Mouse (Mus musculus): ENCODE results near the gene 2010111I01Rik.

The 2010111I01Rik gene

DNA sequence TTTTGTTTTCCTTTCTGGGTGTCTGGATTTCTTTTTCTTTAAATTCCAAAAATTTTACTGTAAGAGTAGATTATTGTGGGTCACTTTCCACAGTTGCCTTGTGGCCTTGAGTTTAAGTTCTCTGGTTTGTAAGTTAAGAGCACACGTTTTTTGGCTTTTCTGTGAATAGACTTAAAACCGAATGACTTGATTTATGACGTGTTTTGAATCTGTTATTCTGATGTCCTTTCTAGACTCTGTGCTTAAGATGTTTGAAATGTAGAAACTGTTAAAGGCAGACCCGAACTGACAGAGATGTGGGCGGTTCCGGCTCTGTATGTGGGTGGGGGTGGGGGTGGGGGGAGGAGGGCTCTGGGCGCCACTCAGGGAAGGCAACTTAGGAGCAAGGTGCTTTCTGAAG, 282.3 kb downstream of the 2010111I01Rik start:
- no peak for DNase-seq

DNA sequence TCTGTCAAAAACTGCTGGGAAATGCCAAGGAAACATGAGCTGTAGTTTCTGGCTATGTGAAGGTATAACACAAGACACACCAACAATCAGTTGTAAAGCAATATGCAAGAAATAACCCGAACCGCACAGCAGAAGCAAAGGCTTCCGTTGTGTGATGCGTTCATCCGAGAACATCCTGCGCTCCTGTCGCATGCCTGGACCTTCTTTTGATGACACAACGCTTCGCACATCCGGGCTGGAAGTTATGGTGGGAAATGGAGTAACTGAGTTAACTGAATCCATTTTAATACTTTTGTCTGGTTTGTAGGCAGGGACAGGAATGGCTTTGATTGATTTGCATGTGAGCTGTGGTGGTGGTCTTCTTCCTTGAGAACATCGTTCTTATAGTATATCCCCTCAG, 282.9 kb downstream of the 2010111I01Rik start:
- DNase-seq = no peak

DNA sequence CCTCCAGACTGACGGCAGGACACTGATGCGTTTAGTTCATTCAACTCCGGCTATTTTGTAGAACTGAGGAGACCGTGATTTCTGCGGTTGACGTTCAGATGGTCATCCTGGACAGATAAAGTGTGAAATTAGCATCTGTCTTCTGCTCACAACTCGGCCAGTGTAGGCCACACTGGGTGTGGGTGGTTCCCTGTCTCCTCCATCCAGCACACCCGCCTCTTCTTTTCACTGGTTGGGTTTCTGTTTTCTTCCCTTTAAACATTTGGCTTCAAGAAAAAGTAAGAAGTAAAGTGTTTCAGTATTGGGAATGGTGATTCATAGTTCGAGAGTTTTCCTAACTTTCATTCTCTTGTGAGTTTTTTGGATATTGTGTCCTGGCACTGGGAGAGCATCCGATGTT, 283.6 kb downstream of the 2010111I01Rik start:
- no peak for DNase-seq

DNA sequence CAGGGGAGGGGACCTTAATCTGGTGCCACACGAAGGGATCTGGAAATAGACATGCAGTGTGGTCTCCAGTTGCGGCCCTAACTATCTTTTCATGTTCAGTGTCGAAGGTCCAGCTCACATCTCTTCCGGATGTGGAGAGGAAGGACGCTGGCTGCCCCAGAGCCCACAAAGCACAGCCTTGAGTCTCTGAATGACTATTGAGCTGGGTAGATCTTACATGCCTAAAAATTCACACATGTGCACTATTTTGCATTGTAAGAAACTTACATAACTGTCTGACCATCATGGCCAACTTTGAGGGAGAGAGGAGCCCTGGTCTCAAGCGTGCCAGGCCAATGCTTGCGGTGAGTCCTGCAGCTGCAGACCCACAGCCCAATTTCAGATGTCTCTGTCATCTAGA, 284.5 kb downstream of the 2010111I01Rik start:
- no peak for DNase-seq

DNA sequence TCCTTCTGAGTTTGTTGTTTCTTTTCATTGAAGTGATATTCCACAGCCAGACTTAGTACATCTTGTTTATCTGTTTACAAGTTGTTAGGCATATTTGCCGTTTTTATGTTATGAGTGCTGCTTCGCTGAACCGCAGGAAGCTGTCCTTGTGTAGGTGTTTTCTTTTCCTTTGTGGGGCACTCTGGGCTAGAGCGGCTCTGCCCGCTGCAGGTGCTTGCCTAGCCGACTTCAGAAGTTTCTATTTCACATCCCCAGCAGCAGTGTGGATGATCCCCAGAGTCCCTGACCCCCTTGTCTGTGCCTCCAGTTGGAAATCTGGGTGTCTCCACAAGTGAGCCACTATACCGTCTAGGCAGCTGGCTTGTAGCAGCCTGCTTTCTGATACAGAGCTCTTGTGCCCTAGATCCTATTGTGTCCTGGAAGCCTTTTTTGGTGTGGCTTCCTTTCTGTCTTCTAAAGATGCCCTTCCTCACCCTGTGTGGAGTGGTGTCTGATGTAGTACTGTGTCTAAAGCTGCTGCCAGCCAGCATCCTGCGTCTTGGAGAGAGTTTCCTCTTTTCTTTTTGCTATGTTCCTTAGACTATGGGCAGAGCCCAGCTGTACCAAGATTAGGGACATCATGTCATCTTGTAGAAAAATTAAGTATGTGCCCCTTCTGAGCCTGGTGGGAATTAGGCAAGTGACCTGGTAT, 285.2 kb downstream of the 2010111I01Rik start:
- no peak for DNase-seq

DNA sequence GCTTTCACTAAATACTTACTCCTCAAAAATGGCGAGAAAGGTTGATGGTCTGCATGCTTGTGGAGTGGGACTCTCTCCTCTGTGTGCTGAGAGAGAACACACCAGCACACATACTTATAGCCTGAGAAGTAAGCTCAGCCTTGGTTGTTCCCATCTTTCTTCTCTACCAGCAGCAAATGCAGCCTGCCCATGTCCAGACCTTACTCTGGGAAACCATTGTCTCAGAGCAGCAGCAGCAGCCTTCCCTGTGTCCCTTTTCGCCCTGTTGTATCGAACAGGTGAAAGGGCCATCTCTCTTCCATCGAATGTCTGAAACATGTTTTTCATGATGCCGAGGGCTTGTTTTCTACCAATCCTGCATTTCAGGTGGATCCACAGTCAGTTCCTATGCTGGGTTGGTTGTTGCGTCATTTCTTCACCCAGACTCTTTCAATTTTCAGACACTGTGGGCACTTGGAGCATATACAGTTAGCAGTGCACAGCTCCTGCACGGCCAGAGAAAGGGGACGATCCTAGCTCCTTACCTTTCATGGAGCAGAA, 285.8 kb downstream of the 2010111I01Rik start:
- no peak for DNase-seq

DNA sequence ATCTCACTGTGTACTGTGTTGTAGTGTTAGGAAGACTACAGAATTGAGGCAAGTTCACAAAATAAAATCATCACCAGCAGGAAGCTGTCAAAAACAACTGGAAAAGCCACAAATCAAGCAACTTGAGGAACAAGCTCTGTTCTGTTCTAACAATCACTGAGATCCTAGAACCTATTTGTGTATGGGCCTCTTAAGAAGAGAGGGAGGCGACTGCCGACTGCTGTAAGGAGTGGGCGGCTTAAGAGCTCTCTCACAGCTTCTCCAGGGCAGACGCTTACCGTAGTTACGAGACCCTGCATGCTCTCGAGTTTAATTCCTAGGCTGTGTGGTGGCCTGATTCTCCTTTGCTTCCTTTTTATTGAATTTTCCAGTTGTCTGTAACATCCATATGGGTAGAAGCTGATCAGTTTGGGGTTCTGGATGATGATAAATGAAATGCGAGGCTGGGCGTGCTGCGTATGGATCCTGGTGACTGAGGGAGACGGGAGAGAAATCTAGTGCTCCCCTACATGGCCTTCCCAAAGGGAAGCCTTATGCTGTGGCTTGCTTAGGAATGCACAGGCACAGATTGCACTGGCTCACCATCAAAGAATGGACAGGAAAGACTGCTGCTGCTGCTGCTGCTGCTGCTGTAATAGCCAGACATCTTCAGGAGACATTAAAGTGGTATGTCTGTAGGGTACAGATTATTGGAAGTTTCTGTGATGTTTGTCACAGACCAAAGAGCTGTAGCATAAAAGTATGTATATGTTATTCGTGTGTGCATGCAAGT, 286.6 kb downstream of the 2010111I01Rik start:
- DNase-seq = no peak

DNA sequence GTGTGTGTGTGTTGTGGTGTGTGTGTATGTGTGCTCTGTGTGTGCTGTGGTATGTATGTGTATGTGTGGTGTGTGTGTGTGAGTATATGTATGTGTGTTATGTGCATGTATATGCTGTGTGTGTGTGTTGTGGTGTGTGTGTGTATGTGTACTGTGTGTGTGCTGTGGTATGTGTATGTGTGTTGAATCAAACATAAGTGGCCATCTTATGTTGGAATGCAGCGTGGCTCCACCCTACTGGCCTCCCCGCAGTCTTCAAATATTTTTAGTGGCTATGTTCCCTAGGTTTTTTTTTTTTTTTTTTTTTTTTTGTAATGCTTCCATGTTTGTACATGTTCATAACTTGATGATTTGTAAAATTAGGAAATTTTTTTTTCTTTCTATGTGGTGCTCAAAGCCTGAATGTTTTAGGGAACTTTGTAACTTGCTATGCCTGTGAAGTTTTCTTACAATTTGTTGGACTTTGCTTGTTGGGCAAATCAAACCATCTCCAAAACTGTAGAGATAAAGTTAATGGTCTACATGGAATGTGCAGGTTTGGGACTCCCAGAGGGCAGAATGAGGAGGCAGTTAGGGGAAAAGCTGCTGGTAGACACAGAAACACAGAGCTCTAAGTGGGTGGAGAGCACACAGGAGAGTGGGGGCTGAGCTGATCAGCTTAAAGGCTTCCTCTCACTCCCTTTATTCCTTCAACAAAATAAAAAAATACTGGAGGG, 287.8 kb downstream of the 2010111I01Rik start:
- DNase-seq = no peak

DNA sequence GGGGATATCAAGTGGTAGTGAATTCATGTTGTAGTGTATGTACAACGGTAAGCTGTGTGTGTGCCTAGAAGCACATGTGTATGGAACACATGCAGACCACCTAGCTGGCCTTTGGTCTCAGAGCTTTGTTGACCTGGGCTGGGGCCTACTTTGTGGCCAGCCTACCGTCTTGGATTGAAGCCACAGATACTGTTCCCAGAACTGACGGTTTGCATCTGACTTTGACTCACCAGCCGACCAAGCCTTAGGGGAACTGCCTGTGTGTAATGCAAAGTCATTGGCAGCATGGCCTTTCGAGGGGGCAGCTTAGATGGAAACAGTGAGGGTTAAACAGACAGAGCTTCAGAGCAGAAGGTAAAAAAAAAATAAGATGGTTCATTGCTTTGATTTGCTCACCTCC, 288.5 kb downstream of the 2010111I01Rik start:
- DNase-seq = no peak

DNA sequence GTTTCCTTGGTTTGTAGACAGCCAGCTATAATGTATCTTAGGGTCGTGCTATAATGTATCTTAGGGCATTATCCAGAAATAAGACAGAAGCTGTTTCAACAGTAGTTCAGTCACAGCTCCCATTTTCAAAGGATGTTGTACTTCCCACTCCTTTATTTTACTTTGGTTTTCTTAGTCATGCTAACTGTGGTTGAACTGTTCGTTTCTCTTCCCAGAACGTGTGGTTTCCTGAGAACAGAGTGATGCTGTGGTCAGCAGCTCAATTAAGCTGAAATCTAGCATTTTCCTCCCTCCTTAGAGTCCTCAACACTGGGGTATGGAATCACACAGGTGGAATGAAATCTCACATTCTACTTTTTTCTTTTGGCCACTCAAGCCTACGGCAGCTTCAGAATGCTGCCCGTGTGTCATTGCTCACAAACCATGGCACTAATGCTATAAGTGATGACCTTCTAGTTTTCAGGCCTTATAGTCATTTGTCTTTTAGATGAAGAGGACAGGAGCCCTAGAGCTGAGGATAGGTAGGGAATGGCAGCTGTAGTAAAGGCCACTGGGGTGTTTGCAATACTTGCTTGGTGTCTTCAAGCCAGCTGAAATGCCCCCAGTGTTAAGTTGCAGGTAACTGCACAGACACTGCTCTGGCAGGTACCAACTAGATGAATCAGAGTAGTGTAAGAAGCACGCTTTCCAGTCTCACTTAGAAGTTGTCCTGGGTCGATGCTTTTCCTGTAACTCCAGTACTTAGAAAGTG, 289.4 kb downstream of the 2010111I01Rik start:
- no peak for DNase-seq

DNA sequence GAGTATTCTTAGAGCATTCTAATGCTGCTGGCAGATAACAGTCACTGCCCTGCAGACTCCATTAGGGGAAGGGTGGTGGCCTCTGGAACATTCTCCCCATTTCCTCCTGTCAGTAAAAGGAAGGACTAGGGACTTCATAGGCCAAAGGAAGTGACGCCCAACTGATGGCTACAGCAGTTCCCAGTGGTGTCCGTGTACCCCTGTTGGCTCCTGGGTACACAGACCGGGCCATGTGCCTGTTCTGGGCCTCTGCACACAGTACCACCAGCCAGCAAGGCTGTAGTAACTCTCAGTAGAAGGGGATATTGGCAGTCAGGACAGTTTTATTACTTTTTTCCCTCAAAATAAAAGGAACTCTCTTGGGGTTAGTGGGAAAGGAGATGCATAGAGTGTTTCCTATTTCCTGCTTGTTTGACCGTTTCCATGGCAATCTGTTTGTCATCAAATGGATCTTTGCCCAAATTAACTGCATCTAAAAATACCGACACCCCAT, 290.9 kb downstream of the 2010111I01Rik start:
- no peak for DNase-seq

DNA sequence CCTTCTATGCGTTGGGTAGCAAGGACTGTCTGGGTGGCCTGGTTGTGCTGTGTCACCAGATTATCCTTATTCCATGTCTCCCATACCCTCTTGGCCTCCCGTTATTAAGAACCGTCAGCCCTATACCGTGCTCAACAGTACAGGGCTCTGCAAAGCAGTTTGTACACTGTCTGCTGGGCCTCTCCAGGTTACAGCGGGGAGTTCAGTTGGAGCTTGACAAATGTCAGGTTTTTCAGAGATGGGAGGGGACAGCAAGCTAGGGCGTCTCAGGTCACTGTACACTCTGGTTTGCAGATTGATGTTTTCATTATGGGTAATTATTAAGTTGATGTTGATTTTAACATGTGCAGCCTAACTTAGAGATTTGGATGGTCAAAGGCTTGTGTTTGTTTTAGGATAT, 291.5 kb downstream of the 2010111I01Rik start:
- no peak for DNase-seq

DNA sequence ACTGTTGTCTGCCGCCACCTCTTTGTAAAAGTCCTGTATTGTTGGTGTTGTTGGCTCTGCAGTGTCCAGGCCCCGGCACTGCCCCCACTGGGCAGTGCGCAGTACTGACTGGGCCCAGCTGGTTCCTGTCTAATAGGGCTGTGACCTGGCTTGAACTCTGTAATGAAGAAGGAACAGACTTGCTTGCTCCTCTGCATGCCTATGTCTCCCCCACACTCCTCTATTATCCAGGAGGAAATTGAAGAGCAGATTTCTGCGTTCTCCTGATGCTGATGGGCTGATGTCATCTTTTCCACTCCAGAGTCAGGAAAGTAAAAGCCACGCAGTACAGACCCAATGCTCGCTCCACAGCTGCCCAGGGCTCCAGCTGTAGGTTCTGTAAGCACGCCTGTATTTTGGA, 292.1 kb downstream of the 2010111I01Rik start:
- peak; percentile 71 for DNase-seq

DNA sequence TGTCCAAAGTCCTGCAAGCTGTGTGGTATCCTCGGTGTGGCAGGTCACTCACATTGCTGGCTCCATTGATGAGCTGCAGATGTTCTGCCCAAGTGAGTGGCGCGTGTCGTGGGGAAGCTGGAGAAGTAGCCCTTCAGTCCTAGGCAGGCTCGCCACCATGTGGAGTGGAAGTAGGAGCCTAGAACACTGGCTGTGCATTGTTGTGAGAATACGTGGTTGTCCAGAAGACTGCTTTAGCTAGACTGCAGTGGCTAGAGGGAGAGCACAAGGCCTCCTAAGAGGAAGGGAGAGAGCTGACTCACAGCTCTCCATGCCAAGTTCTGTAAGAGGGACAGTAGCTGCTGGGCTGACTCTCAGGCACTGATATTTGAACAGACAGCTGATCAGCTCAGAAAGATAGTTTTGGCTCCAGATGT, 293.5 kb downstream of the 2010111I01Rik start:
- no peak for DNase-seq

DNA sequence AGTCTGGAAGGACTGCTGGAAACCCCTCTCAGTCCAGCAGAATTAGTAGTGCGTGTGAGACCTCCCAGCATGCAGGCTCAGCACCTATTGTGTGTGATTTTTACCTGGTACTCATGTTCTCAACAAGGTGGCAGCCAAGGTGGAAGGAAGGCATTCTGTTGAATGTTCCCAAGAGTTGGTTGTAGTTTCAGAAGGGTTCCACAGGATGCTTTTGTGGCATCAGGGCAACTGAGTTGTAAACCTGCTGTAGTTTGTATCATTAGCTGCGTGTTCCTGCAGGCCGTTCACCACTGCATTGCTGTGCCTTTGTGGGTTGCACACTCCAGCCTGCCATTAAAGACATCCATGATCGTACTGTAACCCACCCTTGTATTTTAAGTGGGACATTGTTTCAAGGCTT, 294.0 kb downstream of the 2010111I01Rik start:
- DNase-seq = no peak

DNA sequence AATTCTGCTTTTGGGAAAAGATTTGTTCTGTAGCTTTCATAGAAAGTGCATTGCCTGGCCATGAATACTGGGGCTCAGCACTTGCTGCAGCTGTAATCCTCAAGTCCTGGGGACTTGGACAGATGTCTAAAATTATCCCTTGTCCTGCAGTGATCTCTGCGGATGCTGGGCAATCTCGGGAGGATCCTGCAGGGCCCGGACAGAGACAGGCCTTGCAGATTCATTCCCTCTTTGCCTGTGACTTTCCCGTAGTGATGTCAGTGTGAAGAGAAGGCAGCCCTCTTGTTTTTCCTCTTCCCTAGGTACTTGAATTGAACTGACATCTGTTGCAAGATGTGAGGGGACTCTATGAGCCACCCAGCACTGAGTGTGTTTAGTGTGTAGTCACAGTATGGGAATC, 295.4 kb downstream of the 2010111I01Rik start:
- DNase-seq = no peak

DNA sequence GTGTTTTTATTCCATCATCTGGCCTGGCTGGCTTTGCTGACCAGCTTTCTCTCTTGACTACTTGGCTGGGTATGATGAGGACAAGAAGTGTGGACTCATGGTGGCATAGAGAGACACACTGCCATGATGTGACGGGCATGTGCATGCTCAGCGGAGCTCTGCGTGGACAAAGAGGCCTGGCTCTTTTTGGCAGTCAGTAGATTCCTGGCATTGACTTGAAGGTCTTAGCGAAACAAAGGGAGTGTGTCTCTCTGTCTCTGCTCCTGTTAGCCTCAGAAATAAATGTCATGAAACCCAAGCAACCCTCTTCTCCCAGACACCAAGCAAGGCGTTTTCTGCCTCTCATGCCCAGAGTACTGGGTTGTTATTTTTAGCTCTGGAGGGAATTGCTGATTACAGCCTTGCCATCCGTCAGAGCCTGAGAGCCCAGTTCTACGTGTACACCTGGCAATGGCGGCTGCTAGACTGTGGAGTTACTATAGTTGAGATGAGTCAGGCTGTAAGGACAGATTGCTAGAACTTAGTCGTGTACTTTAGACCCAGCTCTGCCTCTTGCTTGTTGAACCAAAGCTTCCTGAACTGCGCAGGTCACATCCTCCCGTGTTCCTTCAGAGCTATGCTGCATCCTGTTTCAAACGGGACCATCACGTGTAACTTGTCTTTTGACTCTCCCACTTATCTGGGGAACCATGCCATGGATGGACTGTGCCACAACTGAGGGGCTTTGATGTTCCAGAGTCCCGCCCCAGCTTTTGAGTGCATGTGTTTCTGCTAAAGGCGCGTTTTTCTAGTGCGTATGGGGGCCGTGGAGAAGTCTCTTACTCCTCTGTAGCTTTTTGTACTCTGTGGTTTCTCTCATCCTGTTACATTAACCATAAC, 296.3 kb downstream of the 2010111I01Rik start:
- no peak for DNase-seq

DNA sequence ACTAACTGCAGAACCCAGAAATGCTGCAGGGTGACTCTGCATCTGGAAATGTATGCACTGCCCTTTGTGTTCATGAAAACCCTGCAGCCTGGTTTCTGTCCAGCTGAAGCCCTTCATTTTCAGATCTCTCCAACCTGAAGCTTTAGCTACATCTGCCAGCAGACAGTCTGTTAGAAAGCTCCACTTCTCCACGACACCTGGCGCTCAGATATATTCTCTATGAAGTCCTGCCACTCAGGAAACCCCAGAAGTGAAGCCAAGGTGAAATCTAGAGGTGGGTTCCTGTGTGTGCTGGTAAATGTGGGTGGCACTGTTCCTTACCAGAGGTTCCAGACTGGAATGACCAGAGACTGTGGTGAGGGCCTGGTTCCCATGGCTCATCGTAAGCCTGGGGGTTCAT, 297.0 kb downstream of the 2010111I01Rik start:
- no peak for DNase-seq

DNA sequence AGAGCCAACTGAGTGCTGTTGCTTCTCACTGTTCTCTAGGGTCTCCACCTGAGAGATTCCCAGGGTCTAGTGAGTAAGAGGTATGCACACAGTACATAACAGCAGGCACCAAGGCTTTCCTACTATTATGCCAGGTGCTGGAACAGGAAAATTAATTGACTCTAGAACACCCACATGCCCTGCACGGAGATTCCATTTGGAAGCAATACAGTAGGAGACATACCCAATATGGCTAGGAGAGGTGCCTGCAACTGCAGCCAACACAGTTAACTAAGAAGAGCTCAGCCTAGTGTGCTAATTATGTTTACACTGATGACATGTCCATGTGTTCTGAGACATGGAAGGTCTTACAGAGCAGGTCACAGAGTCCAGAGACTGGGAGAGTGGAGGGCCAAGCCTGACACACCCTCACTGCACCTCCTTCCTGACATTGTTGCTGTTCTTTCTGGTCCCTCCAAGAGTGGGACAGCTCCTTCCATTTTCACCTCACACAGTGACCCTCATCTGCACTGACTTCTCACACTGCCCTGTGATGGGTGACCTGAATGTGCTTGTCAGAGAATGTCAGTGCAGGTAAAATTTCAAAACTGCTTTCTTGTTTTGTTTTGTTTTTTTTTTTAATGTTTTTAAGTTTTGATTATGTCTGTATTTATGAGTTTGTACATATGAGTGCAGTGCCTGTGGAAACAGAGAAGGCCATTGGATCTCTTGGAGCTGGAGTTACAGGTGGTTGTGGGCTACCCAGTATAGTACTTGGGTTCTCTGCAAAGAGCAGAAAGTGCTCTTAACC, 297.7 kb downstream of the 2010111I01Rik start:
- no peak for DNase-seq

DNA sequence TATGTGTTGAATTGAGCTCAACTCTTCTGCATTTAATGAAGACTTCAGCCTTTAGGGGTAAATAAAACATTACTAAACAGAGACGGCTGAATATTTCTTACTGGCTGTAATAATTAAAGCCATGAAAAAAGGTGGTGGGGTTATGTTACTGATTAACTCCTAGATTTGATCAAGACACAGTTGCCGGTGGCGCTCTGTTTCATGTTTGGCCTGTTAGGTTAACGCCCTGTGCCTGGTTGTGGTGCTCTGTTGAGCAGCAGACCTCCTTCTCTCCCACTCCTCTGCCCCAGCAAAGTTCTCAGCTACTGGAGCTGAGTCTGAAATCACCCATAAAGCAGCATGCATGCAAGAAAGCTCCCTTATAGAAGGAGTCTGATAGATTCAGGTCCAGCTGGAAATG, 303.7 kb downstream of the 2010111I01Rik start:
- DNase-seq = no peak

DNA sequence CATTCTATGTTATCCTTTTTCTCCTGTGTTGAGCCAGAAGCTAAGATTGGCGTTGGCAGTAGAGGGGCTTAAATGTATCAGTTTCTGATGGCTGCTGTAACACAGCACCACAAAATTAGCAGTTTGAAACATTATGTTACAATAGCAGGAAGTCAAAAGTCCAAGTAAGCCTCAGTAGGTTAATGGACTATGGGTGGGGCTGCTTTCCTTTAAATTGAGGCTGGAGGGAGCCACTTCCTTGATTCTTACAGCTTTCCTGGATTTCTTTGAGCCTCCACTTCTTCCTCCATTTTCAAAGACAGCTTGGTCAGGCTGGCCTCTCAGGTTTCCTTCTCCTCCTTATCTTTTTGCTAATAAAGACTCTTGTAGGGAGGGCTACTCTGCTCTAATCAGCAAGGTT, 304.1 kb downstream of the 2010111I01Rik start:
- DNase-seq = no peak

All from lung, postnatal 14 days (tissue).